Mouse (Mus musculus): Measurements from ENCODE around the gene Rilp. TPM values are rescaled to one million over a fixed set of nuclear protein-coding genes. Genes with fewer than 3 reads are reported as not detected.
A peak's percentile ranks its signal among the peaks of the same experiment; 100 is the strongest.

Rilp gene
- polyA plus RNA-seq, 1 experiment from 2014 or later = 0.44 TPM

DNA sequence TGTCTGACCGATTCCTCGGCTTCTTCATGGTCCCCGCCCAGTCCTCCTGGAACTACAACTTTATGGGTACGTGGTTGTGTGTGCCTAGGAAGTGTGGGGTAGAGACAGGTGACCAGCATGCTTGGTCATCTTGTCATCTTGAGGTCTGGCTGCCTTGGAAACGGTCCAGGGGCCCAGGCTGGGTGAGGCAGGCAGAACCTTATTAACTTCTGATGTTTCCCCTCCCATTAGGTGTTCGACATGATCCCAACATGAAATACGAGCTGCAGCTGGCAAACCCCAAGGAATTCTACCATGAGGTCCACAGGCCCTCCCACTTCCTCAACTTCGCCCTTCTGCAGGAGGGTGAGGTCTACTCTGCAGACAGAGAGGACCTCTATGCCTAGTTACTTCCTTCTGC, 990 bp upstream of the Rilp start:
- Histone ChIP-seq H3K9me3 (replicated peaks) (no peaks in the 10 kb centered on the region), H3K27ac (replicated peaks) (no peak overlapping the region), H3K4me1 (peaks cover 26% of the 10 kb centered on the region), H3K27me3 (ENCODE audit: low read depth, poor library complexity, severe bottlenecking) (no peaks in the 10 kb centered on the region), H3K4me3 (no peak overlapping the region), H3K36me3 (peaks cover 60% of the 10 kb centered on the region)
- no peak for DNase-seq (ENCODE audit: low spot score)
- 81% methylated on average over 8 of the region's 8 CpGs for WGBS

GRCm38 (mm10) chr11:75510627-75510993, 716 bp downstream of the Rilp start:
- peaks cover 42% of the 10 kb centered on the region for H3K36me3 ChIP-seq
- H3K4me3 ChIP-seq = peak overlapping the region; percentile 70
- peak overlapping the region; percentile 82 for H3K27ac ChIP-seq (replicated peaks)
- WGBS = 2% methylated on average over 24 of the region's 24 CpGs
- no peaks in the 10 kb centered on the region for H3K9me3 ChIP-seq (replicated peaks)
- H3K4me1 ChIP-seq = peaks cover 26% of the 10 kb centered on the region
- no peaks in the 10 kb centered on the region for H3K27me3 ChIP-seq (ENCODE audit: low read depth, poor library complexity, severe bottlenecking)
- peak; percentile 93 for DNase-seq (ENCODE audit: low spot score)

- Histone ChIP-seq H3K4me3 (peak overlapping the region; percentile 70; the same call in 1 of the 2 replicates), H3K9me3 (replicated peaks) (no peaks in the 10 kb centered on the region), H3K36me3 (peaks cover 36% of the 10 kb centered on the region), H3K27me3 (ENCODE audit: low read depth, poor library complexity, severe bottlenecking) (no peaks in the 10 kb centered on the region), H3K4me1 (peaks cover 26% of the 10 kb centered on the region), H3K27ac (replicated peaks) (no peak overlapping the region; the same call in 1 of the 2 replicates)
- 82% methylated on average over 6 of the region's 6 CpGs for WGBS
- no peak for DNase-seq (ENCODE audit: low spot score)
These were observed 1.3 kb downstream of the Rilp start for GRCm38 (mm10) chr11:75511213-75511612.

DNA sequence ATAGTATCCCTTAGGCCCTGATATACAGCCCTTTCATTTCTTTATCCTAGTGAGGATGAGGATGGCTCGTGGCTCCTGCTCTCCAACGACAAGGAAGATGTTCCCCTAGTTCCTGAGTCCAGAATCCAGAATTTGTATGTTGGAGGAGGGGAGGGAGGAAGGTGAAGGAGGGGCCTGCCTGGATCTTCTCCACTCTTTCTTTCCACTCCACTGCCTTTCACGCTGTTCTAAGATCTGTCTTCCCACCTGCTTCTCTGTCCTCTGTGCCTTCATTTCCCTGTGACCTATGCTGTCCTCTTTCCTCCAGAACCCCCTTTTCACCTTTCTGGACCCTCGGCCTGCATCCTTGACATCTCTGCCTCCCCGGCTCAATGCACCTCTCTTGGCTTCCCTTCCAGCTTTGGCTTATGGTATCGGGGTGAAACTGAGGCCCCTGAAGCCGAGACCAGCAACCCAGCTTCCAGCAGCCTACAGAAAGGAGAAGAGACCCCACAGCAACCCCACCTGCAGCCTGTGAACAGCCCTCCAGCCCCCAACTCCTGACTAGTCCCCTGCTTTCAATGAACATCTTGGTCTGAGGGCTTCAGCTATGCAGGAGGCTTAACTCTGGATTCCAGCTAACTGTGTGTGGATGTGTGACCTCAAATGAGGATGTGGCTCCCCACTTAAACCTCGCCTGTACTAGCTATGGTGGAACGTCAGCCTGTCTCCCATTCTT, 2.6 kb downstream of the Rilp start:
- Histone ChIP-seq H3K27me3 (ENCODE audit: low read depth, poor library complexity, severe bottlenecking) (no peaks in the 10 kb centered on the region), H3K4me3 (no peak overlapping the region), H3K27ac (replicated peaks) (no peak overlapping the region), H3K9me3 (replicated peaks) (no peaks in the 10 kb centered on the region), H3K36me3 (peaks cover 25% of the 10 kb centered on the region), H3K4me1 (peaks cover 26% of the 10 kb centered on the region)
- DNase-seq (ENCODE audit: low spot score) = no peak
- WGBS = 81% methylated on average over 9 of the region's 9 CpGs

- 63% methylated on average over 8 of the region's 8 CpGs for whole genome bisulfite sequencing
- H3K9me3 ChIP-seq (replicated peaks) = no peaks in the 10 kb centered on the region
- no peak within 1 kb of the TSS for H3K4me3 ChIP-seq
- peaks cover 16% of the 10 kb centered on the region for H3K36me3 ChIP-seq
- H3K27me3 ChIP-seq (ENCODE audit: low read depth, poor library complexity, severe bottlenecking) = no peaks in the 10 kb centered on the region
- H3K4me1 ChIP-seq = peaks cover 26% of the 10 kb centered on the region
- DNase-seq (ENCODE audit: low spot score) = no peak
- no peak within 1 kb of the TSS for H3K27ac ChIP-seq (replicated peaks)
These were observed 3.4 kb downstream of the Rilp start, which contains the start of gene Scarf1 for GRCm38 (mm10) chr11:75513336-75513735. Scarf1 (plus strand) TSS chr11:75513540.

DNA sequence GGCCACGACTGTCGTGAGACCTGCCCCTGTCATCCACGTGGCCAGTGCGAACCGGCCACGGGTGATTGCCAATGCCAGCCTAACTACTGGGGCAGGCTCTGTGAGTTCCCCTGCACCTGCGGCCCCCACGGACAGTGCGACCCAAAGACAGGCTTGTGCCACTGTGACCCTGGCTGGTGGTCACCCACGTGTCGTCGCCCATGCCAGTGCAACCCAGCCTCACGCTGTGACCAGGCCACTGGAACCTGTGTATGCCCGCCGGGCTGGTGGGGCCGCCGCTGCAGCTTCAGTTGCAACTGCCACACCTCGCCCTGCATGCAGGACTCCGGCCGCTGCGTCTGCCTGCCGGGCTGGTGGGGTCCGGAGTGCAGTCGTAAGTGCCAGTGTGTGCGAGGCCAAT, 5.3 kb downstream of the Rilp start:
- WGBS = 93% methylated on average over 25 of the region's 25 CpGs
- Histone ChIP-seq H3K4me3 (no peak overlapping the region), H3K4me1 (peaks cover 11% of the 10 kb centered on the region), H3K27me3 (ENCODE audit: low read depth, poor library complexity, severe bottlenecking) (no peaks in the 10 kb centered on the region), H3K36me3 (0 out of 2 replicates have a peak, but pooled peaks cover 2% of the 10 kb centered on the region), H3K27ac (replicated peaks) (no peak overlapping the region), H3K9me3 (replicated peaks) (no peaks in the 10 kb centered on the region)
- DNase-seq (ENCODE audit: low spot score) = no peak

DNA sequence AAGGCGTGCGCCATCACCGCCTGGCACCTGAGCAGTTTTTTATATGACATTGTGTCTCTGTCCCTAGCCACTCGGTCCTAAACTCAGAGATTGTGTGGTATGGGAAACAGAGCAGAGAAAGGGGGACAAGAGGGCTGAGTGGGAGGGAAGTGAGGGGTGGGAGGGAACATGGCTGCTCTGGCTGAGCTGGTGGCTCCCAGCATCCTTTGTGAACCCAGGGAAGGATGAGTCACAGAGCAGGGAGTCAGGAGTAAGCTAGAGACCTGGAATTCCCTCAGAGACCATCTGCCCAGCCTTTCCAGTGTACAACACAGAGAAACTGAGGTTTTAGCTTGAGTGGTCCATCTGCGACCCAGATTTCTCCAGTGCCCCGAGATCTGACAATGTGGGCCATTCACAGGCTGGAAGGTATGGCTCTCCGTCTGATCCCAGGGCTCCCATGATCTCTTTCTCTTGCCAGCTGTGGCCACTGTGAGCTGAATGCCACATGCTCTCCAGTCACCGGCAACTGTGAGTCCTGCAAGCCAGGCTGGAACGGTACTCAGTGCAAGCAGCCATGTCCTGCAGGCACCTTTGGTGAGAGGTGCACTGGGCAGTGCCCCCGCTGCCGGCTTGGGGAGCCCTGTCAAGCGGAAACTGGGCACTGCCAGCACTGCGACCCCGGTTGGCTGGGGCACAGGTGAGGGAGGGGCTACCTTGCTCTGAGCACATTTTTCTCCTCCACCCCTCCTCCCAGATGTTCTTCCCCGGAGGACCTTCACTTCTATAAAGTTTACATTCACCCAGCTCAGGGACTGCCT, 10.1 kb downstream of the Rilp start:
- DNase-seq (ENCODE audit: low spot score) = no peak
- no peaks in the 10 kb centered on the region for H3K36me3 ChIP-seq
- H3K27ac ChIP-seq (replicated peaks) = no peak overlapping the region
- no peaks in the 10 kb centered on the region for H3K27me3 ChIP-seq (ENCODE audit: low read depth, poor library complexity, severe bottlenecking)
- no peaks in the 10 kb centered on the region for H3K9me3 ChIP-seq (replicated peaks)
- 0 out of 2 replicates have a peak, but pooled peaks cover 4% of the 10 kb centered on the region for H3K4me1 ChIP-seq
- WGBS = 86% methylated on average over 15 of the region's 15 CpGs
- no peak overlapping the region for H3K4me3 ChIP-seq

GRCm38 (mm10) chr11:75521609-75522008, 11.7 kb downstream of the Rilp start:
- no peak for DNase-seq (ENCODE audit: low spot score)
- 84% methylated on average over 4 of the region's 4 CpGs for WGBS
- Histone ChIP-seq H3K36me3 (no peaks in the 10 kb centered on the region), H3K4me1 (0 out of 2 replicates have a peak, but pooled peaks cover 4% of the 10 kb centered on the region), H3K27me3 (ENCODE audit: low read depth, poor library complexity, severe bottlenecking) (no peaks in the 10 kb centered on the region), H3K9me3 (replicated peaks) (no peaks in the 10 kb centered on the region), H3K4me3 (no peak overlapping the region), H3K27ac (replicated peaks) (no peak overlapping the region)

- H3K9me3 ChIP-seq (replicated peaks) = no peaks in the 10 kb centered on the region
- 90% methylated on average over 2 of the region's 2 CpGs for WGBS
- H3K4me1 ChIP-seq = 0 out of 2 replicates have a peak, but pooled peaks cover 4% of the 10 kb centered on the region
- H3K36me3 ChIP-seq = no peaks in the 10 kb centered on the region
- H3K27ac ChIP-seq (replicated peaks) = no peak overlapping the region
- no peak overlapping the region for H3K4me3 ChIP-seq
- no peak for DNase-seq (ENCODE audit: low spot score)
- no peaks in the 10 kb centered on the region for H3K27me3 ChIP-seq (ENCODE audit: low read depth, poor library complexity, severe bottlenecking)
These were observed 12.9 kb downstream of the Rilp start for GRCm38 (mm10) chr11:75522793-75523192.

DNA sequence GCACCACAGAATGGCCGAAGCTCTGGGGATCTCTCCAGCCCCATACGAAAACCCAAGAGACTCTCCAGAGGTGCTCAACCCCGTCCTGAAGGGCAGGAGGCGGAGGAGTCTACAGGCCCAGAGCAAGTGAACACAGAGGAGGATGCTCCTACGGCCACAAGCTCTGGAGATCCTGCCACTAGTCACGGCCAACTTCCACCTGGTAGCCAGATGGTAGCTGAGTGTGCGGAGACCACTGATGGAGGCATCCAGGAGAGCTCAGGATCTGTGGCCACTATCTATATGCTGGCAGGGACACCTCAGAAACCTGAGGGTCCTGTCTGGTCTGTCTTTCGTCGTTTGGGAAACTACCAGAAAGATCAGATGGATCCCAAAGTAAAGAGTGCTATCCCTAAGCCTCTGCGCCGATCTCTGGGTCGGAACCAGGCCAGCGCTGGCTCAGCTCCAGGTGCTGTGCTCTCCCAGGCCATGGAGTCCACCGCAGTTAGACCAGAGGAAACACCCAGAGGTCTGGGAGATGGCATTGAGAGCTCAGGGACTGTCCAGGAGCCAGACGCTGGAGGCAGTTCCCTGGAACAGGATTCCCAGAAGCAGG, 15.7 kb downstream of the Rilp start:
- no peak overlapping the region for H3K27ac ChIP-seq (replicated peaks)
- DNase-seq (ENCODE audit: low spot score) = no peak
- 90% methylated on average over 15 of the region's 15 CpGs for WGBS
- no peak overlapping the region for H3K4me3 ChIP-seq
- H3K36me3 ChIP-seq = no peaks in the 10 kb centered on the region
- peaks cover 2% of the 10 kb centered on the region; the same call in 1 of the 2 replicates for H3K4me1 ChIP-seq
- no peaks in the 10 kb centered on the region for H3K27me3 ChIP-seq (ENCODE audit: low read depth, poor library complexity, severe bottlenecking)
- no peaks in the 10 kb centered on the region for H3K9me3 ChIP-seq (replicated peaks)

GRCm38 (mm10) chr11:75526943-75527342, 17.0 kb downstream of the Rilp start:
- no peaks in the 10 kb centered on the region for H3K36me3 ChIP-seq
- DNase-seq (ENCODE audit: low spot score) = no peak
- no peak overlapping the region for H3K4me3 ChIP-seq
- peaks cover 11% of the 10 kb centered on the region for H3K4me1 ChIP-seq
- no peaks in the 10 kb centered on the region for H3K9me3 ChIP-seq (replicated peaks)
- no peaks in the 10 kb centered on the region for H3K27me3 ChIP-seq (ENCODE audit: low read depth, poor library complexity, severe bottlenecking)
- 90% methylated on average over 6 of the region's 6 CpGs for WGBS
- H3K27ac ChIP-seq (replicated peaks) = no peak overlapping the region

- Histone ChIP-seq H3K36me3 (no peaks in the 10 kb centered on the region), H3K4me3 (no peak overlapping the region), H3K9me3 (replicated peaks) (no peaks in the 10 kb centered on the region), H3K27ac (replicated peaks) (no peak overlapping the region), H3K27me3 (ENCODE audit: low read depth, poor library complexity, severe bottlenecking) (peaks cover 12% of the 10 kb centered on the region), H3K4me1 (peaks cover 31% of the 10 kb centered on the region)
- no peak for DNase-seq (ENCODE audit: low spot score)
- WGBS = 55% methylated on average over 4 of the region's 4 CpGs
These were observed 19.9 kb downstream of the Rilp start for GRCm38 (mm10) chr11:75529771-75530170.

All from midbrain, embryonic 10.5 days (tissue).